8 mouse cellular contexts compared by ENCODE assay signal in the genomic region with DNA sequence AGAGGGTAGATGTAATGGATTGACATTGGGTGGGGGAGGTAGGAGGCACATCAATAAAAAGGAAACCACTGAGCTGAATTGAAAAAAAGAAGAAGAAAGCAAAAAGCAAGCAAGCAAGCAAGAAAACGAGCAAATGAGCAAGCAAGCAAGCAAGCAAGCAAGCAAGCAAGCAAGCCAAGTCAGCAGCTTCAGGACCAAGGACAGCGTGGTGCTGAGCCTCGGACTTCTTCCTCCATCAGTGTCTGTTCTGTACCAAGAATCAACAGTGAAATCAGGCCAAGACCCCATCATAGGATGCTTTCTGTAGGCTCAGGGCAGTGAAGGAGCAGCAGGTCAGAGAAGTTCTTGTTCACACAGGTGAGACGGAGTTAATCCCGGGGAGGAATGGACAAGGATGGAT.
A peak's percentile ranks its signal among the peaks of the same experiment; 100 is the strongest.
DNase-seq lines count a peak whose midpoint lies in the region; ATAC-seq and TF ChIP-seq lines count a peak whose summit lies in the region.

No protein-coding gene starts in this region.

- no peak overlapping the region for H3K4me2 ChIP-seq in hindbrain, postnatal 0 days (ENCODE audit: low read depth, low read length)
- no peak overlapping the region for H3K4me2 ChIP-seq in hindbrain, embryonic 14.5 days (replicated peaks)
- H3K4me2 ChIP-seq in liver, embryonic 11.5 days: no peak overlapping the region

- H3K36me3 ChIP-seq in hindbrain, postnatal 0 days (ENCODE audit: insufficient read depth, low read length): no peaks in the 10 kb centered on the region
- H3K36me3 ChIP-seq in hindbrain, embryonic 14.5 days (replicated peaks; ENCODE audit: control insufficient read depth, insufficient read depth): no peaks in the 10 kb centered on the region
- no peaks in the 10 kb centered on the region for H3K36me3 ChIP-seq in liver, embryonic 11.5 days (ENCODE audit: control insufficient read depth, insufficient read depth, low read length)
- H3K36me3 ChIP-seq in thymus, adult 2 months (ENCODE audit: control insufficient read depth, insufficient read depth, low read length): no peaks in the 10 kb centered on the region

- H3K27me3 ChIP-seq in hindbrain, postnatal 0 days (ENCODE audit: insufficient read depth, low read length): no peaks in the 10 kb centered on the region
- H3K27me3 ChIP-seq in hindbrain, embryonic 14.5 days (ENCODE audit: control insufficient read depth, insufficient read depth, low read length): no peaks in the 10 kb centered on the region
- H3K27me3 ChIP-seq in liver, embryonic 11.5 days (replicated peaks; ENCODE audit: control insufficient read depth, insufficient read depth, low read length): no peaks in the 10 kb centered on the region
- H3K27me3 ChIP-seq in thymus, adult 2 months (ENCODE audit: control insufficient read depth, insufficient read depth, low read length): no peaks in the 10 kb centered on the region

- no peak overlapping the region for H3K4me3 ChIP-seq in hindbrain, postnatal 0 days (ENCODE audit: low read length)
- no peak overlapping the region for H3K4me3 ChIP-seq in hindbrain, embryonic 14.5 days (replicated peaks; ENCODE audit: low read length)
- no peak overlapping the region for H3K4me3 ChIP-seq in liver, embryonic 11.5 days (ENCODE audit: low read depth, low read length)
- H3K4me3 ChIP-seq in thymus, adult 2 months (ENCODE audit: control insufficient read depth, insufficient read depth, low read length): no peak overlapping the region

- TF ChIP-seq POLR2A in thymus, adult 2 months (IDR thresholded peaks at IDR 0.05; ENCODE audit: control insufficient read depth, extremely low read depth, insufficient read depth, low read length, poor library complexity): no peak

- ATAC-seq in hindbrain, postnatal 0 days: no peak
- ATAC-seq in hindbrain, embryonic 14.5 days (ENCODE audit: low FRiP score): no peak
- no peak for ATAC-seq in liver, embryonic 11.5 days (replicated peaks; ENCODE audit: low FRiP score)
- no peak for ATAC-seq in erythroid progenitor cell, adult 5-6 weeks (replicated peaks; ENCODE audit: low FRiP score, poor library complexity, severe bottlenecking)

- no peaks in the 10 kb centered on the region for H3K9me3 ChIP-seq in hindbrain, postnatal 0 days (ENCODE audit: low read length)
- no peaks in the 10 kb centered on the region for H3K9me3 ChIP-seq in hindbrain, embryonic 14.5 days (ENCODE audit: control insufficient read depth, low read length)
- no peaks in the 10 kb centered on the region for H3K9me3 ChIP-seq in liver, embryonic 11.5 days (ENCODE audit: control insufficient read depth, low read length)

- peak; percentile 4 for DNase-seq in hindbrain, postnatal 0 days (ENCODE audit: low spot score)
- DNase-seq in hindbrain, embryonic 14.5 days (ENCODE audit: low spot score): no peak
- DNase-seq in A20 (ENCODE audit: low read depth, low spot score): peak; percentile 1
- peak; percentile 42 for DNase-seq in adrenal gland, postnatal 25 days
- DNase-seq in liver, embryonic 11.5 days (ENCODE audit: low spot score): peak; percentile 31
- DNase-seq in thymus, adult 2 months: no peak
- DNase-seq in frontal cortex, adult 2 months (ENCODE audit: extremely low spot score in 1 of 2, low spot score in 1 of 2): no peak

- H3K9ac ChIP-seq in hindbrain, postnatal 0 days (replicated peaks; ENCODE audit: low read length): no peak overlapping the region
- no peak overlapping the region for H3K9ac ChIP-seq in hindbrain, embryonic 14.5 days
- H3K9ac ChIP-seq in liver, embryonic 11.5 days (ENCODE audit: low read depth, low read length): no peak overlapping the region

- H3K27ac ChIP-seq in hindbrain, postnatal 0 days: no peak overlapping the region
- no peak overlapping the region for H3K27ac ChIP-seq in hindbrain, embryonic 14.5 days
- no peak overlapping the region for H3K27ac ChIP-seq in liver, embryonic 11.5 days (ENCODE audit: low read depth, low read length)
- H3K27ac ChIP-seq in thymus, adult 2 months (ENCODE audit: control insufficient read depth, insufficient read depth, low read length): no peak overlapping the region

- no peaks in the 10 kb centered on the region for H3K4me1 ChIP-seq in hindbrain, postnatal 0 days (ENCODE audit: insufficient read depth, low read length)
- H3K4me1 ChIP-seq in hindbrain, embryonic 14.5 days (replicated peaks; ENCODE audit: control insufficient read depth, insufficient read depth, low read length): no peaks in the 10 kb centered on the region
- no peaks in the 10 kb centered on the region for H3K4me1 ChIP-seq in liver, embryonic 11.5 days (replicated peaks; ENCODE audit: control insufficient read depth, insufficient read depth, low read length)
- no peaks in the 10 kb centered on the region for H3K4me1 ChIP-seq in thymus, adult 2 months (replicated peaks; ENCODE audit: control insufficient read depth, insufficient read depth, low read length)

- 53% methylated on average over 5 of the region's 5 CpGs for WGBS in hindbrain, postnatal 0 days
- 58% methylated on average over 5 of the region's 5 CpGs for WGBS in hindbrain, embryonic 14.5 days
- WGBS in liver, embryonic 11.5 days: 45% methylated on average over 5 of the region's 5 CpGs
- 58% methylated on average over 5 of the region's 5 CpGs for WGBS in thymus, adult 2 months

- TF ChIP-seq CTCF in hindbrain, postnatal 0 days (IDR thresholded peaks at IDR 0.05; ENCODE audit: low read depth): no peak
- TF ChIP-seq CTCF in thymus, adult 2 months (IDR thresholded peaks at IDR 0.05; ENCODE audit: borderline replicate concordance, control insufficient read depth, extremely low read depth, insufficient read depth, low read length, poor library complexity): no peak

Comparison
In these comparisons a context has a peak if more than half of its experiments do, and no peak if none do; other contexts are left out.
1. DNase-seq: peak in hindbrain, postnatal 0 days (single experiment), A20 (single experiment), adrenal gland, postnatal 25 days (single experiment) and liver, embryonic 11.5 days (single experiment); none in hindbrain, embryonic 14.5 days (single experiment), thymus, adult 2 months (single experiment) and frontal cortex, adult 2 months (0 of 2).